Mouse (Mus musculus) thymus, adult 2 months (tissue): ENCODE data around the gene Grin2b. TPM values are rescaled to one million over a fixed set of nuclear protein-coding genes. Genes with fewer than 3 reads are reported as not detected.

Source experiments
- DNase-seq: peaks from one replicate; pipeline ENCODE4 v3.0.0; 2021
- H3K27ac ChIP-seq: fragments of 200-500 bp; 2 replicates; pipeline ENCODE4 v1.5.1; 2012; ENCODE audit warnings: low read length, control low read depth; ENCODE audit not compliant: control insufficient read depth, insufficient read depth
- H3K27me3 ChIP-seq: fragments of 200-500 bp; 2 replicates; pipeline ENCODE4 v1.6.1; 2012; ENCODE audit warnings: mild to moderate bottlenecking, low read length, moderate library complexity, mixed read lengths; ENCODE audit not compliant: control insufficient read depth, insufficient read depth
- H3K36me3 ChIP-seq: fragments of 200-500 bp; 2 replicates; pipeline ENCODE4 v1.6.1; 2012; ENCODE audit warnings: mild to moderate bottlenecking, low read length, moderate library complexity; ENCODE audit not compliant: control insufficient read depth, insufficient read depth
- H3K4me1 ChIP-seq: fragments of 200-500 bp; replicated peaks from 2 replicates; pipeline ENCODE4 v1.6.1; 2012; ENCODE audit warnings: low read length; ENCODE audit not compliant: control insufficient read depth, insufficient read depth
- H3K4me3 ChIP-seq: fragments of 200-500 bp; 2 replicates; pipeline ENCODE4 v1.5.1; 2012; ENCODE audit warnings: mild to moderate bottlenecking, low read length, control low read depth, moderate library complexity; ENCODE audit not compliant: control insufficient read depth, insufficient read depth
- CTCF ChIP-seq: fragments of 200-500 bp; IDR thresholded peaks from 2 replicates; pipeline ENCODE4 v1.5.1; 2012; ENCODE audit warnings: mild to moderate bottlenecking, control low read depth, low read length, moderate library complexity, borderline replicate concordance; ENCODE audit not compliant: control insufficient read depth, poor library complexity, insufficient read depth; ENCODE audit errors: extremely low read depth
- POLR2A ChIP-seq: fragments of 200-500 bp; IDR thresholded peaks from 2 replicates; pipeline ENCODE4 v1.6.1; 2012; ENCODE audit warnings: mild to moderate bottlenecking, low read length, control low read depth, moderate library complexity; ENCODE audit not compliant: control insufficient read depth, poor library complexity, insufficient read depth; ENCODE audit errors: extremely low read depth
- WGBS: fragments of 180-500 bp; shearing (Covaris S2); methylation state at CpG from one replicate; pipeline ENCODE4 v1.1.7; 2018; 5-methylcytosine and 5-hydroxymethylcytosine counted together
- polyA plus RNA-seq: library from polyadenylated mRNA; depleted of rRNA; stranded (reverse); fragments of >200 nt; gene quantifications from 2 replicates; pipeline ENCODE4 v1.2.3, GENCODE M21; 2012

Gene Grin2b
- polyA plus RNA-seq, 1 experiment, result under 0.01 TPM

DNA sequence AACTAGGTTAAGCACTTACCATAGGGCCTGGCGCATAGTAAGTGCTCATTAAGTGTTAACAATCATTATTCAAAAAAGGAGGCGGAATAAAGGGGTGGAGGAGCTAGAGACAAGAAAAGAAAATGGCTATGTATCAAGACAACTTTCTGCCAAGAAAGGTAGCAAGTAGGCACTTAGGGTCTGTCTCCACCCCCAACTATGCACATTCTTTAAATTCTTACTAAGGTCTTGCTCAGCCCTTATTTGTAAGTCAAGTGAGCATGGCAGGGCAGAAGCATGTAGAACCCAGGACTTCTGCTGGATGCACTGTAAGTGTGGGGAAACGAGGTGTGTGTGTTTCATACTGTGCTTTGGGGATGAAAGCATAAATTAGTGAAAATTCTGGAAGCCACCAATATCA, 329.6 kb downstream of the Grin2b start:
- Histone ChIP-seq H3K4me3 (no peak overlapping the region), H3K27me3 (no peaks in the 10 kb centered on the region), H3K4me1 (no peaks in the 10 kb centered on the region), H3K27ac (no peak overlapping the region), H3K36me3 (no peaks in the 10 kb centered on the region)
- WGBS, result 95% methylated on average over 3 of the region's 3 CpGs
- TF ChIP-seq POLR2A (no peak), CTCF (no peak)
- no peak for DNase-seq

DNA sequence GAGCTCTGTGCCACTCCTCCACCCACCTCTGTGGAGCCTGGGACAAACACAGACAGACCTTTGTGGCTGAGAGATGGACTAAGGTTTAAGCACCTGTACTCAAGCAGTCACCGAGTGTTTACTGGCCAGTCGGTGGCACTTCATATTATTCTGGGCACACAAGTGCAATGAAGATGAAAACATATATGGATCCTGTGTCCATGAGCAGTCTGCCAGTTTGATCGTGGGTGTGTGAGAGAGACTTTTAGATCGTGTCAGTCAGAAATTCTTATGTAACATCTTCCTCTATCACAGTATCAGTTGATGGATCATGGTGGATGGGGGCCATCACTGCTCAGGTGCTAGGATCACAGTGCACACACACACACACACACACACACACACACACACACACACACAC, 337.0 kb downstream of the Grin2b start:
- 92% methylated on average over 4 of the region's 4 CpGs for WGBS
- Histone ChIP-seq H3K36me3 (no peaks in the 10 kb centered on the region), H3K27ac (no peak overlapping the region), H3K4me1 (no peaks in the 10 kb centered on the region), H3K27me3 (no peaks in the 10 kb centered on the region), H3K4me3 (no peak overlapping the region)
- TF ChIP-seq CTCF, result no peak
- no peak for TF ChIP-seq POLR2A
- no peak for DNase-seq

DNA sequence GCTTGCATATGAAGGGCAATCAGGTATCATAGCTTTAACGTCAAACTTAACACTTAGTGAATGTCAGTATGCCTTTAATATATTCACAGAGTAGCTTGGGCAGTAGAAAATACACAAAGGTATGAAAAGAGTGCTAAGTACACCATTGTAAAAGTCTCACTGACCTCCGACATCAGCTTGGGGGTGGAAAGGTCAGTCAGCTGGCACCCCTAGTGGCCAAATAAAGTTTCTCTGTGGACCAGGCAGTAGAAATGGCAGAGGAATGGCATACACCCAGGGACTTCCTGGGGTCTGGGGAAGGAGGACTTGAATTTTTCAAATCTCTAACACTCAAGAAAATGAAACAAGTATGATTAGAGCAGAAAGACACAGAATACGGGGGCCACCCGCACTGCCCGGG, 339.8 kb downstream of the Grin2b start:
- H3K4me3 ChIP-seq, result no peak overlapping the region
- no peaks in the 10 kb centered on the region for H3K27me3 ChIP-seq
- H3K4me1 ChIP-seq, result no peaks in the 10 kb centered on the region
- TF ChIP-seq CTCF (no peak), POLR2A (no peak)
- DNase-seq, result no peak
- no peak overlapping the region for H3K27ac ChIP-seq
- 80% methylated on average over 5 of the region's 5 CpGs for WGBS
- H3K36me3 ChIP-seq, result no peaks in the 10 kb centered on the region

DNA sequence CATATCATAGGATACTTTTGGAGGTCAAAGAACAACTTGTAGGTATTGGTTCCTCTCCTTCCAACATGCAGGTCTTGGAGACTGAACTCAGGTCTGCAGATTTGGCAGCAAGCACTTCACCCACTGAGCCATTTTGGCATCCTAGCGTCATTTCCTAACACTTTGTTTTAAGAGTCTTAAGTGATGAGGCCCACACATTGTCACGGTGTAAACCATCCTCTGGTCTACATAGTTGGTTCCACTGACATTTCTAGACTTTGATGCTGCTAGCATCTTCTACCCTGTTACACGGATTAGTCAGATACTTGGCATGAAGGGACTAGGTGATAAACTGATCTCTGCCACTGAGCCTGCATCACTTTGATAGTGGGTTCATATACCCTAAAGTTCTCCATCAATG, 341.3 kb downstream of the Grin2b start:
- no peaks in the 10 kb centered on the region for H3K36me3 ChIP-seq
- no peak overlapping the region for H3K27ac ChIP-seq
- H3K27me3 ChIP-seq, result no peaks in the 10 kb centered on the region
- no peaks in the 10 kb centered on the region for H3K4me1 ChIP-seq
- H3K4me3 ChIP-seq, result no peak overlapping the region
- 93% methylated on average over 3 of the region's 3 CpGs for WGBS
- no peak for TF ChIP-seq POLR2A
- no peak for TF ChIP-seq CTCF
- no peak for DNase-seq

DNA sequence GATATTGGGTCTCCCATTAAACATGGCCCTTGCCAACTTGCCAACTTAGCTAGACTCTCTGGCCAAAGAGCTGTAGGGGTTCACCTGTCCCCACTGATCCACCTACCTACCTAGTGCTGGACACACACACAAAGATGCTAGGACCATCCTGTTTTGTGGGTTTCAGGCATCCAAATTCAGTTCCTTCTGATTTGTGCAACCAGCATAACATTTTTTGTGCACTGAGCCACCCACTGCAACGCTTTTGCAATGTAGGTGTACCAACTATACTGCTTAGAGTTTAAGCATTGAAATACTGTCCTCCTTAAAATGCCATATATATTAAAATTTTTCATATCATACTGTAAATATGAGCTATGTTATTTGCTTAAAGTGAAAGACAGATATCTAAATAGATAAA, 342.3 kb downstream of the Grin2b start:
- DNase-seq, result no peak
- TF ChIP-seq POLR2A, result no peak
- TF ChIP-seq CTCF, result no peak
- Histone ChIP-seq H3K27ac (no peak overlapping the region), H3K4me1 (no peaks in the 10 kb centered on the region), H3K27me3 (no peaks in the 10 kb centered on the region), H3K36me3 (no peaks in the 10 kb centered on the region), H3K4me3 (no peak overlapping the region)
- 88% methylated on average over 1 of the region's 1 CpGs for WGBS

DNA sequence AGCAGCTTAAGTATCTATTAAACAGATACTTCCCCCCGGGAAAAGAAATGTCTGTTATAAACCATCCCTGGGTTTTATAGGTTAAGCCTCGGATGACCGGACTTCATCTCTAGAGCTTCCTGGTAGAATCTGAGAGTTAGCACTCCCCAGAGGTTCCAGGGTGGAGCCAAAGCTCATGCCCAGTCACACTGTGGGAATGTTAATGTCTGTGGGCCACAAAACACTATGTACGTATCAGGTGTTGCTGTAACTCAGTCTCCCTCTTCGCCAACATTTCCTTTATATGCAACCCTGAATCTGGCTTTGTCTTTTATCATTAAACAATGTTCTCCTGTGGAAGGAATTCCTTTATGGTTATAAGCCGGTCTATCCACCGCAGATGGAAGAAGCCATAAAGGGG, 343.9 kb downstream of the Grin2b start:
- H3K4me1 ChIP-seq, result no peaks in the 10 kb centered on the region
- no peak for DNase-seq
- H3K27me3 ChIP-seq, result no peaks in the 10 kb centered on the region
- TF ChIP-seq CTCF (no peak), POLR2A (no peak)
- H3K4me3 ChIP-seq, result no peak overlapping the region
- 91% methylated on average over 7 of the region's 7 CpGs for WGBS
- H3K27ac ChIP-seq, result no peak overlapping the region
- H3K36me3 ChIP-seq, result no peaks in the 10 kb centered on the region

DNA sequence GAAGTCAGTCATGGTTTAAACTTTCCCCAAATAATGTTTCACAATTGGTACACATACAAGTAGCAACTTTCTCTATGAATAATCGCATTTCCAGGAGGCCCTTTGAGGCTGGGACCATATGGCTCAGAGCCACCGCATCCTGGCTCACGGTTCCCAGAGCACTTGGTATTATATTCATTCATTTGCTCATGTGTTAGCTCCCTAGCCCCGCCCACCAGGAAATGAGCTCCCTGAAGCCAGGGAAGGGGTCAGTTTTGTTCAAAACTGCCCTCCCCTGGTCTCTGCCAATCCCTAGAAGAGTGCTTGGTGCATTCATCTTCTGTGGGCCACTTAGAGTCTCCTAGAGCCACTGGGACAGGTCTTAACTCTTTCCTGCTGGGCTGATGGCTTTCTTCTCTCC, 344.3 kb downstream of the Grin2b start:
- Histone ChIP-seq H3K4me1 (no peaks in the 10 kb centered on the region), H3K4me3 (no peak overlapping the region), H3K27me3 (no peaks in the 10 kb centered on the region), H3K36me3 (no peaks in the 10 kb centered on the region), H3K27ac (no peak overlapping the region)
- DNase-seq, result no peak
- 72% methylated on average over 4 of the region's 4 CpGs for WGBS
- TF ChIP-seq POLR2A (no peak), CTCF (no peak)
